Mouse (Mus musculus) frontal cortex, adult (tissue): ENCODE measurements at regions not wholly inside any gene's neighbourhood (a gene's known extent, or its start where the extent isn't known, plus 50 kb on each side); places are given as distances from the start of the nearest gene placed in this dataset.

Source experiments
- ATAC-seq: cut with Nextera tagmentation; 2 replicates; pipeline ENCODE4 v1.9.2; 2017; ENCODE audit warnings: mild to moderate bottlenecking, moderate library complexity, mixed read lengths; ENCODE audit not compliant: low TSS enrichment

- no peak for ATAC-seq
These were observed 170.4 kb downstream of the Rnf144a start for GRCm38 (mm10) chr12:26244701-26245100.

GRCm38 (mm10) chr12:26227557-26228020 is 187.5 kb downstream of the Rnf144a start:
- ATAC-seq, result peak; percentile 85

GRCm38 (mm10) chr12:26226363-26226762 is 188.7 kb downstream of the Rnf144a start:
- peak; percentile 79 for ATAC-seq

GRCm38 (mm10) chr12:26212447-26212846 is 202.6 kb downstream of the Rnf144a start:
- ATAC-seq, result no peak

GRCm38 (mm10) chr12:26211423-26211822 is 203.6 kb downstream of the Rnf144a start:
- no peak for ATAC-seq

GRCm38 (mm10) chr12:26206751-26207150 is 208.3 kb downstream of the Rnf144a start:
- no peak for ATAC-seq

GRCm38 (mm10) chr12:26206036-26206435 is 209.0 kb downstream of the Rnf144a start:
- no peak for ATAC-seq

GRCm38 (mm10) chr12:26191982-26192576 is 223.0 kb downstream of the Rnf144a start:
- no peak for ATAC-seq

- peak; percentile 28 for ATAC-seq
These were observed 223.6 kb downstream of the Rnf144a start for GRCm38 (mm10) chr12:26191268-26191981.

GRCm38 (mm10) chr12:26188996-26189395 is 226.1 kb downstream of the Rnf144a start:
- ATAC-seq, result no peak; the same call in 1 of the 2 replicates

GRCm38 (mm10) chr12:26187091-26187862 is 227.8 kb downstream of the Rnf144a start:
- ATAC-seq, result peak; percentile 76

- no peak for ATAC-seq
These were observed 230.2 kb downstream of the Rnf144a start for GRCm38 (mm10) chr12:26184701-26185460.

GRCm38 (mm10) chr12:26183021-26183420 is 232.0 kb downstream of the Rnf144a start:
- no peak for ATAC-seq

GRCm38 (mm10) chr12:26180846-26181245 is 234.2 kb downstream of the Rnf144a start:
- peak; percentile 66 for ATAC-seq

GRCm38 (mm10) chr12:26176231-26176662 is 238.8 kb downstream of the Rnf144a start:
- ATAC-seq, result peak; percentile 79

- ATAC-seq, result peak; percentile 83
These were observed 251.6 kb downstream of the Rnf144a start for GRCm38 (mm10) chr12:26163416-26163815.

- peak; percentile 55 for ATAC-seq
These were observed 254.0 kb downstream of the Rnf144a start for GRCm38 (mm10) chr12:26160861-26161615.

GRCm38 (mm10) chr12:26152992-26153391 is 262.1 kb downstream of the Rnf144a start:
- ATAC-seq, result no peak

- ATAC-seq, result no peak
These were observed 268.7 kb downstream of the Rnf144a start for GRCm38 (mm10) chr12:26146336-26146735.

GRCm38 (mm10) chr12:26145085-26145714 is 269.9 kb downstream of the Rnf144a start:
- ATAC-seq, result peak; percentile 31; the same call in 1 of the 2 replicates
